Mouse (Mus musculus) frontal cortex, postnatal 14 days (tissue): ENCODE measurements around the gene Rps6kc1.

Source experiments
- DNase-seq, 2 experiments: peaks; one replicate each; pipeline ENCODE4 v3.0.0; 2022; ENCODE audit warnings: low spot score in 2 of 2

The Rps6kc1 gene

GRCm38 (mm10) chr1:190667326-190667725 is 244.2 kb downstream of the Rps6kc1 start:
- no peak for DNase-seq

- no peak for DNase-seq
Measured at GRCm38 (mm10) chr1:190665490-190665875, 246.1 kb downstream of the Rps6kc1 start.

- DNase-seq: no peak
Measured at GRCm38 (mm10) chr1:190664767-190665489, 246.6 kb downstream of the Rps6kc1 start.

DNA sequence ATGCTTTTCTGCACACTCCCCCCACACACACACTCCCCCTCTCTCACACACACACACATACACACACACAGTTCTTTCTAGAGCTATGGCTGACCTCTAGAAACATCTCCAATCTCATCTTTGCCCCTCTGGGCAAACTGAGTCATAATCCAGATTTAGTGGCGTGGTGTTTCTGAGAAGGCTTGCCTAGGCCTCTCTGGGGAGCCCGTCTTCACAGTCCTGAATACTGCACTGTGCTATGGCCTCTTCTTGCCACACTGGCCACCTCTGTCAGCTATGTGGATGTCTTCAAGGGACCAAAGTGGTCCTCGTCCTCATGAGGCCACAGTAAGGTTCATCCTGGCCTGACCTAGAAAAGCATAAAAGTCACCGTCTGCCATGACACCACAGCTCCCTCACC is 247.6 kb downstream of the Rps6kc1 start:
- DNase-seq: no peak

DNA sequence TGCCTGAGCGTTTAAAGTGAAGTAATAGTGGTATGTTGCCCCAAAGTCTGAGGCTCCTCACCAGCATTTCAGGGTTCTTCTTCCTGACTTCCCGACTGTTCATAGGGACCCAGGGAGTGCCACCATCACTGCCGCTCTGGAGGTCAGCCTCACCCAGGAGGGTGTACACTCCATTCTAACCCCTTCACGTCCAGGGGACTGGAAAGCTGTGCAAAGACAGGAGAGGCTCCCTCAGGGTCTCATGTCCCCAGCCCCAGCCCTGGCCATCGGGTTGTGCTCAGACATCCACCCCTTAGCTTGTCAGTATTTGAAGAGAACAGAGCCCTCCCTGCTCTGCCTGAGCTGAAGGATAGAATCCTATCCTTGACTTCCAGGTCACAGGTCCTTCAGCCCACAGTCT is 248.8 kb downstream of the Rps6kc1 start:
- no peak for DNase-seq

GRCm38 (mm10) chr1:190661764-190662163 is 249.8 kb downstream of the Rps6kc1 start:
- DNase-seq: no peak

DNA sequence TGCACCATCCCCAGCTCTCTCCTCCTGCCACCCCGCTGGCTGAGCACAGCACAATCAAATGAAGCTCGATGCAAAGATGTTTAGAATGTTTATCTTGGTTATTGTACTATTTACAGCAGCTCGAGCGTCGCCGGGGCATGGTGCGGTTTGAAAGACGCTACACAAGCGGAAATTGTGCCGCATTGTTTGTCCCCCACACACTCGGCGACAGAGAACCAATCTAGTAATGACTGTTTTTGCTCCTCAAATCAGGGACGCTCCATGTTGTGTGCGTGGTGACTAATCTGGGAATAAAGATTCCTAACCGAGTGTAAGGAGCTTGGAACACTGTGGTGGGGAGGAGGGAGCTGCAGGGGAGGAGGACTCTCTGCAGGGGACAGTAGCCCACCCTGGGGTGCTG is 250.3 kb downstream of the Rps6kc1 start:
- no peak for DNase-seq

GRCm38 (mm10) chr1:190659722-190660502 is 251.7 kb downstream of the Rps6kc1 start:
- DNase-seq: no peak

DNA sequence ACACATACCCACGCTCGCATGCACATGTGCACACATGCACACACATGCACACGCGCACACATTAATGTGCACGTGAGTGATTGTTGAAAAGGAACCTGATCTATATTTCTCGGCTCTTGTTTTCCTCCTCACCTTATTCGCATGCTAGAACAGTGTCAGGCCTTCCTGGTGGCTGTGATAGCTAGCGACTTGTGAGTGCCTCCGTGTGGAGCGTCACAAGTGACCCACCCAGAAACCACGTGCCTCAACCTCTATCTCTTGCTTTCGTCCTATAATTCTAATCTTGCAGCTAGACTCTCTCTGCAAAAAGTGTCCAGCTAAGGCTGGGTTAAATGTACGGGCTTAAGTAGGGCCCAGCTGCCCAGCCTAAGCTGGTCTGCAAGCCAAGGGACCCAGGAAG is 253.3 kb downstream of the Rps6kc1 start:
- DNase-seq: no peak

- DNase-seq: no peak
Measured at GRCm38 (mm10) chr1:190656089-190656488, 255.5 kb downstream of the Rps6kc1 start.

GRCm38 (mm10) chr1:190655651-190656050 is 255.9 kb downstream of the Rps6kc1 start:
- DNase-seq: no peak

DNA sequence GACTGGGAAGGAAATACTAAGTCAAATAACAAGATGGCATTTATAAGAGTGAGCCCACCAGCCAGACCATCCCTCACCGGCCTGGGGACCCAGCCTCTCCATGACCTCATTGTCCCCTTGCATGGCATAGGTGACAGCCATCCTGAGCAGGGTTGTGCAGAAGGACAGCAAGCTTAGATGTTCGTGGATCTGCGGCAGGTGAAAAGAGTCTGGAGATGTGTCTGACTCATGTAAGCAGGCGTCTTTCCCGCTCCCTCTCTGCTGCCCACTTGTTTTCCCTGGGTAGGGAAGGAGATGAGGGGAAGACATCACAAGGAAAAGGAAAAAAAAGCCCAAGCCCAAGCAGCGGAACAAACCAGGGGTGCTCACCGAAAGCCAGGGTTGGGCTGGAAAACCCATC is 256.5 kb downstream of the Rps6kc1 start:
- DNase-seq: no peak

DNA sequence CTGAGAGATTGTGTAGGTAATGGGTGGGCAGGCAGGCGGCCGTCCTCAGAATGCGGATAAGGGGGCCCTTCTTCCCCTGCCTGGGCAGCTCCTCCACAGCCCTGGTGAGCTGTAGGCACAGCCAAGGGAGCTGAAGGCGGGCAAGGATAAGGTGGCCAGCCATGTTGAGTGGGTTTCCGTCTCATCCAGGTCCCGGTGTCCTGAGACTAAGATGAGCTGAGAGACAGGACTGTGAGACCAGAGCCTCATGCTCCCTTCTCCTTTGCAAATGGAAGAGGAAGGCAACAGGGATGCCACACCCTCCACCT is 256.9 kb downstream of the Rps6kc1 start:
- DNase-seq: no peak

DNA sequence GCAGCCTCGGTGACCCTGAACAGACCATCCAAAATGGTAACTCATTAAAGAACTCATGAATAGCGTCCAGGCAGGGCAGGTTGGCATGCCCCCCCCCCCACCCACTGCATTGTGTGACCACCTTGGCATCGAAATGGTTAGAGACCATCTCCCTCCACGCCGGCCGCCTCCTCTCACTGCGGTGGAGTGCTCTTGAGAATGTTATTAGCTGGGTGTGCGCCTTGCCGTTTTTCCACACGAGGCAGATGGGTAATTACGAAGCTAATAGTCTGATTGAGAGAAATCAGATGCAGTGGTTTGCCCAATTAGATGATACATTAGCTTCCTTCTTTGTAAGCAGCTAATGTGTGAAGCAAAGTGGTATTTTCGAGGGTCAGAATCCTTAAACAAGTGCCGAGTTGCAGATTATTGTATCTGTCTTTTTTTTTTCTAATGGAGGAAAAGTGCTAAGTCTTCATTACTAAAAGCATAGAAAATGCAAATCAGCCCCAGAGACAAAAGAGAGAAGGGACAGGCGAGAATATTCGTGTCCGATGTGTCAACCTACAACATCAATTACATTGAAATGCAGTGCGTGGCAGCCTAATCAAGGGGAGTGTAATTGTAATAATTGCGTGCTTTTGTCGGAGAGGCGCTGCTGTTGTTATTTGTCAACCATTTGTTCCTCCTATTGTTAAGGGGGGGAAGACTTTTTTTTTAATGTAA is 257.4 kb downstream of the Rps6kc1 start:
- DNase-seq: no peak

DNA sequence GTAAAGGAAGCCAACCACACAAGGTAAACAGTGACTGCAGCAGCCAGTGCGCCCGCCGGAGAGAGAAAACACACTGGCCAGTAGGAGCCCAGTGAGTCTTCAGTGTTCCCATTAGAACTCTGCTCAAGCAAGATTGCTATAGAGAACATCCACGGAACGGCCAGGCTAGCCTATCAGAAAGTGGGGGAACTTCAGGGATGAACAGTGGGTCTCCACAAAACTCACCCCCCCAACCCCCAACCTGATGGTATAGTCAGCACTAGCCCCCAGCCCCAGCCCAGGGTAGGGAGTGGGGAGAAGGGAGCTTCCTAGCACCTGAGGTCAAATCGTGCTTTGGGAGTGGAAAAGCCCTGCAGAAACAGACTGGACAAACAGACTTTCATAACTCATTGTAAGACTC is 258.5 kb downstream of the Rps6kc1 start:
- no peak for DNase-seq
